Comparison of ENCODE assay signal across 31 mouse cellular contexts in genomic region chr13:36000798-36001197, GRCm38 (mm10). TPM values are rescaled to one million over a fixed set of nuclear protein-coding genes. Genes with fewer than 3 reads are reported as not detected.
"Had no signal": no experiment of that assay in that cellular context is flagged by ENCODE, and none has a peak within 500 bp of the region (broad histone marks: within the 10 kb centered on the region; RNA-seq: fewer than 3 reads in every experiment).

No protein-coding gene starts in this region.

- H3K36me3 ChIP-seq: heart, embryonic 10.5 days; heart, embryonic 12.5 days; heart, embryonic 13.5 days; heart, embryonic 15.5 days; hindbrain, embryonic 10.5 days; hindbrain, embryonic 12.5 days; hindbrain, embryonic 15.5 days; intestine, embryonic 15.5 days; kidney, embryonic 15.5 days had no signal

- H3K9ac ChIP-seq: heart, embryonic 12.5 days; heart, embryonic 13.5 days; heart, embryonic 15.5 days; hindbrain, embryonic 12.5 days; hindbrain, embryonic 13.5 days; hindbrain, embryonic 14.5 days; hindbrain, embryonic 15.5 days; intestine, embryonic 15.5 days; kidney, embryonic 15.5 days had no signal

- H3K27ac ChIP-seq: heart, embryonic 10.5 days; heart, embryonic 13.5 days; heart, embryonic 15.5 days; hindbrain, embryonic 10.5 days; hindbrain, embryonic 12.5 days; hindbrain, embryonic 13.5 days; hindbrain, embryonic 14.5 days; hindbrain, embryonic 15.5 days; hindbrain, postnatal 0 days; intestine, embryonic 15.5 days; kidney, embryonic 15.5 days; kidney, postnatal 0 days; layer of hippocampus, adult 2 months had no signal

- H3K4me3 ChIP-seq: heart, embryonic 10.5 days; heart, embryonic 12.5 days; heart, embryonic 13.5 days; heart, embryonic 15.5 days; hindbrain, embryonic 10.5 days; hindbrain, embryonic 12.5 days; hindbrain, embryonic 13.5 days; hindbrain, embryonic 15.5 days; intestine, embryonic 15.5 days; kidney, embryonic 15.5 days; layer of hippocampus, adult 2 months had no signal

- H3K9me3 ChIP-seq: heart, embryonic 10.5 days; heart, embryonic 12.5 days; heart, embryonic 13.5 days; heart, embryonic 15.5 days; hindbrain, embryonic 10.5 days; hindbrain, embryonic 12.5 days; hindbrain, embryonic 13.5 days; hindbrain, embryonic 15.5 days; intestine, embryonic 15.5 days; kidney, embryonic 15.5 days had no signal

- DNase-seq: heart, postnatal 10 days; heart, postnatal 14 days; heart, postnatal 36 days; kidney, adult 11 months; kidney, adult 18-20 months; kidney, adult 2 months; kidney, adult 8-10 months; kidney, adult 9 months; kidney, postnatal 10 days; kidney, postnatal 14 days; kidney, postnatal 25 days; kidney, postnatal 36 days; kidney, postnatal 4 days; layer of hippocampus, adult 9-11 months; layer of hippocampus, postnatal 36 days had no signal

- H3K27me3 ChIP-seq: heart, embryonic 12.5 days; heart, embryonic 13.5 days; heart, embryonic 15.5 days; hindbrain, embryonic 12.5 days; hindbrain, embryonic 13.5 days; hindbrain, embryonic 15.5 days; intestine, embryonic 15.5 days; kidney, embryonic 15.5 days had no signal

- H3K4me1 ChIP-seq: hindbrain, embryonic 13.5 days; hindbrain, embryonic 15.5 days had no signal

RNA-seq across cellular contexts. Expression of gene Ppp1r3g, which starts 42.2 kb away (rescaled TPM):
- total RNA-seq: hematopoietic stem cell, adult 5-6 weeks had no signal
- polyA plus RNA-seq: hindbrain, embryonic 14.5 days; large intestine, adult 2 months had no signal
